9 mouse cellular contexts compared by ENCODE assay signal in the genomic region with DNA sequence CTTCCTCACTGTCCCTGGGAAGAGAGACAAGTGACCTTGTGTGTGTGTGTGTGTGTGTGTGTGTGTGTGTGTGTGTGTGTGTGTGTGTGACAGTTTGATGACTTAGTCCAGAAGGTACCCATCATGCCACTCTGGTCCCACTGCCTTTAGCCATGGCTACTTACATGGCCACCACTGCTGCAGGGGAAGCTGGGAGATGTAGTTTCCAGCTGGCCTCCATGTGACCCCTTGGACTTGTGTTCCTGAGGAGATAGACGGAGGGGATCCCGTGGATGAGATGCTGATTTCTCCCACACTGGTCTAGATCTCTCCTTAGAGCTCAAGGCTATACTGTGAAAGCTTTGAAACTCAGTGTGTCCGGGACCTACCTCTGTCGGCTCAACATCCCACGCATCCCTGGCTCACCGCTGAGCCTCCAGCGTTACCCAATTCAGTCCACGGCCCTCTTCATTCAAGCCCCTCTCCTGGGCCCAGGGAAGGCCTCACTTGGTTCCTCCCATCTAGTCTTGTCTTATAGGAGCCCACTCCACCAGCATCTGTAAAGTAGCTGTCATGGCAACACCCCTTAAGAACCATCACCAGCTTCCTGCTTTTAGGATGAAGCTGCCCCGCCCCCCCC. TPM values are rescaled to one million over a fixed set of nuclear protein-coding genes. Genes with fewer than 3 reads are reported as not detected.
DNase-seq lines count a peak whose midpoint lies in the region; ATAC-seq lines count a peak whose summit lies in the region.
"Had no signal": no experiment of that assay in that cellular context is flagged by ENCODE, and none has a peak within 500 bp of the region (broad histone marks: within the 10 kb centered on the region; RNA-seq: fewer than 3 reads in every experiment).

No protein-coding gene starts in this region.

- no peak overlapping the region for H3K27ac ChIP-seq in liver, embryonic 16.5 days (ENCODE audit: low read length)
- no peak overlapping the region for H3K27ac ChIP-seq in liver, embryonic 12.5 days
- H3K27ac ChIP-seq in hindbrain, embryonic 11.5 days (ENCODE audit: low read depth, low read length), result 0 out of 2 replicates have a peak overlapping the region, but pooled peaks have one; percentile 37
- peak overlapping the region; percentile 32; the same call in 1 of the 2 replicates for H3K27ac ChIP-seq in neural tube, embryonic 12.5 days

- no peaks in the 10 kb centered on the region for H3K36me3 ChIP-seq in liver, embryonic 16.5 days (ENCODE audit: control insufficient read depth, insufficient read depth)
- H3K36me3 ChIP-seq in liver, embryonic 12.5 days, result no peaks in the 10 kb centered on the region
- no peaks in the 10 kb centered on the region for H3K36me3 ChIP-seq in hindbrain, embryonic 11.5 days (ENCODE audit: control insufficient read depth, insufficient read depth, low read length)
- no peaks in the 10 kb centered on the region for H3K36me3 ChIP-seq in neural tube, embryonic 12.5 days

- DNase-seq in adrenal gland, postnatal 10 days, result peak; percentile 12
- DNase-seq in adrenal gland, adult 8-10 months, result no peak
- DNase-seq in hindbrain, embryonic 11.5 days (ENCODE audit: low spot score), result peak; percentile 15
- DNase-seq in urinary bladder, postnatal 10 days (ENCODE audit: low spot score), result no peak
- DNase-seq in left cerebral cortex, postnatal 36 days (ENCODE audit: low spot score in 2 of 2), result no peak
- DNase-seq: thymus, postnatal 25 days had no signal

- 55% methylated on average over 9 of the region's 9 CpGs for WGBS in liver, embryonic 16.5 days (ENCODE audit: insufficient replicate concordance)
- WGBS in liver, embryonic 12.5 days (ENCODE audit: insufficient replicate concordance), result 52% methylated on average over 9 of the region's 9 CpGs
- 74% methylated on average over 9 of the region's 9 CpGs for WGBS in hindbrain, embryonic 11.5 days
- WGBS in neural tube, embryonic 12.5 days, result 39% methylated on average over 9 of the region's 9 CpGs

- peak; percentile 30; the same call in 1 of the 2 replicates for ATAC-seq in liver, embryonic 16.5 days (ENCODE audit: low read depth)
- ATAC-seq in liver, embryonic 12.5 days, result no peak
- ATAC-seq in hindbrain, embryonic 11.5 days (ENCODE audit: low FRiP score), result no peak
- ATAC-seq in neural tube, embryonic 12.5 days (ENCODE audit: low FRiP score, low read depth), result peak; percentile 25; the same call in 1 of the 2 replicates

- no peaks in the 10 kb centered on the region for H3K27me3 ChIP-seq in liver, embryonic 16.5 days (ENCODE audit: control insufficient read depth, insufficient read depth, low read depth, low read length)
- H3K27me3 ChIP-seq in liver, embryonic 12.5 days (replicated peaks), result no peaks in the 10 kb centered on the region
- no peaks in the 10 kb centered on the region for H3K27me3 ChIP-seq in hindbrain, embryonic 11.5 days (ENCODE audit: control insufficient read depth, insufficient read depth, low read length)
- H3K27me3 ChIP-seq in neural tube, embryonic 12.5 days (replicated peaks), result no peaks in the 10 kb centered on the region

- no peak overlapping the region for H3K4me3 ChIP-seq in liver, embryonic 16.5 days (ENCODE audit: low read depth, low read length)
- H3K4me3 ChIP-seq in liver, embryonic 12.5 days, result no peak overlapping the region
- no peak overlapping the region for H3K4me3 ChIP-seq in hindbrain, embryonic 11.5 days (ENCODE audit: low read depth, low read length)
- H3K4me3 ChIP-seq in neural tube, embryonic 12.5 days, result 0 out of 2 replicates have a peak overlapping the region, but pooled peaks have one; percentile 5

- no peaks in the 10 kb centered on the region; the same call in 1 of the 2 replicates for H3K4me1 ChIP-seq in liver, embryonic 16.5 days (ENCODE audit: control insufficient read depth, low read depth, low read length)
- peaks cover 37% of the 10 kb centered on the region for H3K4me1 ChIP-seq in liver, embryonic 12.5 days
- peaks cover 2% of the 10 kb centered on the region; the same call in 1 of the 2 replicates for H3K4me1 ChIP-seq in hindbrain, embryonic 11.5 days (replicated peaks; ENCODE audit: control insufficient read depth, insufficient read depth, low read length)
- H3K4me1 ChIP-seq in neural tube, embryonic 12.5 days, result peaks cover 10% of the 10 kb centered on the region

- intact Hi-C loops in left cerebral cortex, postnatal 36 days (cut with DNase I), result no loop called here

- H3K9ac ChIP-seq in liver, embryonic 16.5 days (ENCODE audit: low read depth, low read length), result no peak overlapping the region
- H3K9ac ChIP-seq in liver, embryonic 12.5 days, result no peak overlapping the region
- H3K9ac ChIP-seq in hindbrain, embryonic 11.5 days (ENCODE audit: low read depth, low read length), result no peak overlapping the region
- H3K9ac ChIP-seq in neural tube, embryonic 12.5 days, result no peak overlapping the region

- H3K9me3 ChIP-seq in liver, embryonic 16.5 days (replicated peaks; ENCODE audit: control insufficient read depth, low read length), result peaks cover under 1% of the 10 kb centered on the region; the same call in 1 of the 2 replicates
- H3K9me3 ChIP-seq in liver, embryonic 12.5 days (replicated peaks), result 0 out of 2 replicates have a peak, but pooled peaks cover 3% of the 10 kb centered on the region
- H3K9me3 ChIP-seq in hindbrain, embryonic 11.5 days (ENCODE audit: control insufficient read depth, low read length), result no peaks in the 10 kb centered on the region
- H3K9me3 ChIP-seq in neural tube, embryonic 12.5 days, result no peaks in the 10 kb centered on the region

- H3K4me2 ChIP-seq in liver, embryonic 16.5 days (ENCODE audit: low read depth, low read length), result no peak overlapping the region
- no peak overlapping the region for H3K4me2 ChIP-seq in liver, embryonic 12.5 days
- no peak overlapping the region for H3K4me2 ChIP-seq in hindbrain, embryonic 11.5 days (replicated peaks; ENCODE audit: low read depth, low read length)
- H3K4me2 ChIP-seq in neural tube, embryonic 12.5 days (replicated peaks), result peak overlapping the region; percentile 31

RNA-seq across cellular contexts. Expression of gene Dnah17, which starts 2.8 kb away (rescaled TPM):
- under 1 TPM; 0.03 to 0.09 TPM for total RNA-seq in adrenal gland, postnatal 10 days (2021)
- total RNA-seq in adrenal gland, adult 8-10 months (2022), result under 1 TPM in 3 of 4 experiments, not detected in 1; 0.03 to 0.12 (median 0.03) TPM
- 0.20 and 0.40 TPM in 2 replicates for polyA plus RNA-seq in liver, embryonic 16.5 days (2015; fragmentation: Nextera tagmentation; extraction: Ambion mirVana)
- polyA plus RNA-seq in liver, embryonic 12.5 days (2016; fragmentation: Nextera tagmentation; extraction: Ambion mirVana), result 0.06 and 0.10 TPM in 2 replicates
- 0.14 and 0.17 TPM in 2 replicates for polyA plus RNA-seq in hindbrain, embryonic 11.5 days (2014; fragmentation: Nextera tagmentation; extraction: Ambion mirVana)
- polyA plus RNA-seq in neural tube, embryonic 12.5 days (2016; fragmentation: Nextera tagmentation; extraction: Ambion mirVana), result 0.27 and 0.28 TPM in 2 replicates
- under 1 TPM; 0.02 to 0.09 TPM for total RNA-seq in left cerebral cortex, postnatal 36 days (2021)

Comparison
In these comparisons a context has a peak if more than half of its experiments do, and no peak if none do; other contexts are left out.
1. DNase-seq: peak in adrenal gland, postnatal 10 days (single experiment) and hindbrain, embryonic 11.5 days (single experiment); none in adrenal gland, adult 8-10 months (single experiment), urinary bladder, postnatal 10 days (single experiment) and left cerebral cortex, postnatal 36 days (0 of 2).
2. ATAC-seq: peak in liver, embryonic 16.5 days (single experiment) and neural tube, embryonic 12.5 days (single experiment); none in liver, embryonic 12.5 days (single experiment) and hindbrain, embryonic 11.5 days (single experiment).
3. H3K27ac ChIP-seq: peak in hindbrain, embryonic 11.5 days (single experiment) and neural tube, embryonic 12.5 days (single experiment); none in liver, embryonic 16.5 days (single experiment) and liver, embryonic 12.5 days (single experiment).